Mouse (Mus musculus): ENCODE results near the gene Wipf1.

DNA sequence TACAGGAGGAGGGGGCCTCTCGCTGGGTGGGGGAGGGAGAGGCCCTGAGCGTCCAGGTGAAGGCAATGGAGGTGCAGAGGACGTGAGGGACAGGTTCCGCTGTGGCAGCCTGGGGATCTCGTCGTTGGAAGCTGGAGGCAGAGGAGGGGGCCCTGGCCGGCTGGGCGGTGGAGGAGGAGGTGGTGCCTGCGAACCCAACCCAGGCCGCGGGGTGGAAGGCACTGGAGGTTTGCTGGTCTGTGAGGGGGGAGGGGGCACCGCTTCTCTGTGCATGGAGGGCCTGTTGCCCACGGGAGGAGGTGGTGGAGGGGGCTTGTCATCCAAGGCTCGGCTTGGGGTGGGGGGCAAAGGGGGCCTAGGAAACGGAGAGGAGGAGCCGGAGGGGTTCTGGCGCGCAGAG, 92.6 kb downstream of the Wipf1 start:
- TF ChIP-seq POLR2A (IDR thresholded peaks at IDR 0.05; ENCODE audit: low read depth, low read length) (no peak), CTCF (conservative IDR thresholded peaks at IDR 0.05; ENCODE audit: insufficient read depth, insufficient read length, low read depth, low read length) (no peak)

Measured in kidney, adult 2 months (tissue).